8 mouse cellular contexts compared by ENCODE assay signal in genomic region chr2:131142592-131142991, GRCm38 (mm10). TPM values are rescaled to one million over a fixed set of nuclear protein-coding genes. Genes with fewer than 3 reads are reported as not detected.
A peak's percentile ranks its signal among the peaks of the same experiment; 100 is the strongest.
DNase-seq lines count a peak whose midpoint lies in the region; ATAC-seq lines count a peak whose summit lies in the region.

No protein-coding gene starts in this region.

- no peaks in the 10 kb centered on the region for H3K9me3 ChIP-seq in hindbrain, embryonic 11.5 days (ENCODE audit: control insufficient read depth, low read length)
- no peaks in the 10 kb centered on the region for H3K9me3 ChIP-seq in hindbrain, embryonic 16.5 days (ENCODE audit: control insufficient read depth, low read length)
- H3K9me3 ChIP-seq in embryonic facial prominence, embryonic 10.5 days, result no peaks in the 10 kb centered on the region
- no peaks in the 10 kb centered on the region for H3K9me3 ChIP-seq in kidney, embryonic 15.5 days (replicated peaks)
- no peaks in the 10 kb centered on the region for H3K9me3 ChIP-seq in liver, embryonic 11.5 days (ENCODE audit: control insufficient read depth, low read length)
- no peaks in the 10 kb centered on the region for H3K9me3 ChIP-seq in stomach, embryonic 16.5 days (replicated peaks; ENCODE audit: control insufficient read depth, low read length)

- H3K4me3 ChIP-seq in hindbrain, embryonic 11.5 days (ENCODE audit: low read depth, low read length), result no peak overlapping the region
- H3K4me3 ChIP-seq in hindbrain, embryonic 16.5 days (ENCODE audit: low read length), result no peak overlapping the region
- H3K4me3 ChIP-seq in embryonic facial prominence, embryonic 10.5 days, result no peak overlapping the region
- H3K4me3 ChIP-seq in kidney, embryonic 15.5 days (replicated peaks), result no peak overlapping the region
- no peak overlapping the region for H3K4me3 ChIP-seq in liver, embryonic 11.5 days (ENCODE audit: low read depth, low read length)
- no peak overlapping the region for H3K4me3 ChIP-seq in stomach, embryonic 16.5 days (replicated peaks; ENCODE audit: low read length)

- H3K4me2 ChIP-seq in hindbrain, embryonic 11.5 days (replicated peaks; ENCODE audit: low read depth, low read length), result no peak overlapping the region
- no peak overlapping the region; the same call in 1 of the 2 replicates for H3K4me2 ChIP-seq in hindbrain, embryonic 16.5 days (ENCODE audit: low read length)
- peak overlapping the region; percentile 24; the same call in 1 of the 2 replicates for H3K4me2 ChIP-seq in kidney, embryonic 15.5 days
- peak overlapping the region; percentile 46 for H3K4me2 ChIP-seq in liver, embryonic 11.5 days
- H3K4me2 ChIP-seq in stomach, embryonic 16.5 days (ENCODE audit: low read depth, low read length), result peak overlapping the region; percentile 36; the same call in 1 of the 2 replicates

- no peak overlapping the region for H3K27ac ChIP-seq in hindbrain, embryonic 11.5 days (ENCODE audit: low read depth, low read length)
- H3K27ac ChIP-seq in hindbrain, embryonic 16.5 days (ENCODE audit: low read depth, low read length), result no peak overlapping the region
- no peak overlapping the region for H3K27ac ChIP-seq in embryonic facial prominence, embryonic 10.5 days (replicated peaks)
- 0 out of 2 replicates have a peak overlapping the region, but pooled peaks have one; percentile 19 for H3K27ac ChIP-seq in kidney, embryonic 15.5 days
- H3K27ac ChIP-seq in liver, embryonic 11.5 days (ENCODE audit: low read depth, low read length), result 0 out of 2 replicates have a peak overlapping the region, but pooled peaks have one; percentile 21
- no peak overlapping the region for H3K27ac ChIP-seq in stomach, embryonic 16.5 days (ENCODE audit: low read length)

- H3K36me3 ChIP-seq in hindbrain, embryonic 11.5 days (ENCODE audit: control insufficient read depth, insufficient read depth, low read length), result peaks cover 6% of the 10 kb centered on the region
- H3K36me3 ChIP-seq in hindbrain, embryonic 16.5 days (ENCODE audit: control insufficient read depth, insufficient read depth, low read length), result peaks cover 21% of the 10 kb centered on the region
- peaks cover 98% of the 10 kb centered on the region for H3K36me3 ChIP-seq in embryonic facial prominence, embryonic 10.5 days (replicated peaks)
- H3K36me3 ChIP-seq in kidney, embryonic 15.5 days, result peaks cover 87% of the 10 kb centered on the region
- peaks cover 38% of the 10 kb centered on the region for H3K36me3 ChIP-seq in liver, embryonic 11.5 days (ENCODE audit: control insufficient read depth, insufficient read depth, low read length)
- H3K36me3 ChIP-seq in stomach, embryonic 16.5 days (ENCODE audit: control insufficient read depth, insufficient read depth, low read length), result peaks cover 15% of the 10 kb centered on the region

- WGBS in hindbrain, embryonic 11.5 days, result 29% methylated on average over 18 of the region's 18 CpGs
- WGBS in hindbrain, embryonic 16.5 days, result 27% methylated on average over 18 of the region's 18 CpGs
- WGBS in embryonic facial prominence, embryonic 10.5 days, result 35% methylated on average over 18 of the region's 18 CpGs
- 30% methylated on average over 18 of the region's 18 CpGs for WGBS in kidney, embryonic 15.5 days
- WGBS in liver, embryonic 11.5 days, result 25% methylated on average over 18 of the region's 18 CpGs
- WGBS in stomach, embryonic 16.5 days, result 26% methylated on average over 18 of the region's 18 CpGs

- ATAC-seq in hindbrain, embryonic 11.5 days (ENCODE audit: low FRiP score), result peak; percentile 45
- ATAC-seq in hindbrain, embryonic 16.5 days, result no peak
- peak; percentile 66 for ATAC-seq in kidney, embryonic 15.5 days (replicated peaks; ENCODE audit: low FRiP score)
- peak; percentile 81 for ATAC-seq in liver, embryonic 11.5 days (replicated peaks; ENCODE audit: low FRiP score)
- ATAC-seq in stomach, embryonic 16.5 days (ENCODE audit: insufficient read depth, low FRiP score), result peak; percentile 76; the same call in 1 of the 2 replicates

- H3K27me3 ChIP-seq in hindbrain, embryonic 11.5 days (ENCODE audit: control insufficient read depth, insufficient read depth, low read length), result no peaks in the 10 kb centered on the region
- no peaks in the 10 kb centered on the region for H3K27me3 ChIP-seq in hindbrain, embryonic 16.5 days (replicated peaks; ENCODE audit: control insufficient read depth, insufficient read depth, low read length)
- H3K27me3 ChIP-seq in embryonic facial prominence, embryonic 10.5 days (replicated peaks; ENCODE audit: low read depth, poor library complexity, severe bottlenecking), result no peaks in the 10 kb centered on the region
- no peaks in the 10 kb centered on the region for H3K27me3 ChIP-seq in kidney, embryonic 15.5 days
- no peaks in the 10 kb centered on the region for H3K27me3 ChIP-seq in liver, embryonic 11.5 days (replicated peaks; ENCODE audit: control insufficient read depth, insufficient read depth, low read length)
- no peaks in the 10 kb centered on the region for H3K27me3 ChIP-seq in stomach, embryonic 16.5 days (ENCODE audit: control insufficient read depth, insufficient read depth, low read length)

- no peaks in the 10 kb centered on the region; the same call in 1 of the 2 replicates for H3K4me1 ChIP-seq in hindbrain, embryonic 11.5 days (replicated peaks; ENCODE audit: control insufficient read depth, insufficient read depth, low read length)
- no peaks in the 10 kb centered on the region for H3K4me1 ChIP-seq in hindbrain, embryonic 16.5 days (ENCODE audit: control insufficient read depth, insufficient read depth, low read depth, low read length)
- H3K4me1 ChIP-seq in embryonic facial prominence, embryonic 10.5 days, result peaks cover 29% of the 10 kb centered on the region
- H3K4me1 ChIP-seq in kidney, embryonic 15.5 days, result peaks cover 35% of the 10 kb centered on the region
- H3K4me1 ChIP-seq in liver, embryonic 11.5 days (replicated peaks; ENCODE audit: control insufficient read depth, insufficient read depth, low read length), result peaks cover 24% of the 10 kb centered on the region
- H3K4me1 ChIP-seq in stomach, embryonic 16.5 days (ENCODE audit: control insufficient read depth, insufficient read depth, low read length), result peaks cover 5% of the 10 kb centered on the region; the same call in 1 of the 2 replicates

- DNase-seq in hindbrain, embryonic 11.5 days (ENCODE audit: low spot score), result peak; percentile 77
- peak; percentile 82 for DNase-seq in embryonic facial prominence, embryonic 10.5 days (ENCODE audit: low spot score)
- peak; percentile 83 for DNase-seq in heart, adult 8-10 months (ENCODE audit: low spot score)
- DNase-seq in liver, embryonic 11.5 days (ENCODE audit: low spot score), result peak; percentile 83
- peak; percentile 21 to 47 for DNase-seq in natural killer cell, adult 2 months (ENCODE audit: low spot score in 2 of 2)

- no peak overlapping the region for H3K9ac ChIP-seq in hindbrain, embryonic 11.5 days (ENCODE audit: low read depth, low read length)
- H3K9ac ChIP-seq in hindbrain, embryonic 16.5 days (ENCODE audit: low read depth, low read length), result no peak overlapping the region
- H3K9ac ChIP-seq in kidney, embryonic 15.5 days, result no peak overlapping the region
- H3K9ac ChIP-seq in liver, embryonic 11.5 days (ENCODE audit: low read depth, low read length), result no peak overlapping the region
- H3K9ac ChIP-seq in stomach, embryonic 16.5 days (ENCODE audit: low read length), result 0 out of 2 replicates have a peak overlapping the region, but pooled peaks have one; percentile 0

RNA-seq across cellular contexts. Expression of gene Gm11037, which starts 9.3 kb away (rescaled TPM):
- not detected in 2 replicates for polyA plus RNA-seq in hindbrain, embryonic 11.5 days (2014; fragmentation: Nextera tagmentation; extraction: Ambion mirVana)
- not detected in 2 replicates for polyA plus RNA-seq in hindbrain, embryonic 16.5 days (2015; fragmentation: Nextera tagmentation; extraction: Ambion mirVana)
- not detected in 2 replicates for polyA plus RNA-seq in embryonic facial prominence, embryonic 10.5 days (2016; fragmentation: Nextera tagmentation; extraction: Ambion mirVana)
- total RNA-seq in heart, adult 8-10 months (2022), result not detected
- polyA plus RNA-seq in kidney, embryonic 15.5 days (2015; fragmentation: Nextera tagmentation; extraction: Ambion mirVana), result not detected in 2 replicates
- polyA plus RNA-seq in liver, embryonic 11.5 days (2014; fragmentation: Nextera tagmentation; extraction: Ambion mirVana), result not detected in 2 replicates
- polyA plus RNA-seq in stomach, embryonic 16.5 days (2015; fragmentation: Nextera tagmentation; extraction: Ambion mirVana), result not detected in 2 replicates

RNA-seq across cellular contexts. Expression of gene Hspa12b, which starts 15.5 kb away (rescaled TPM):
- polyA plus RNA-seq in hindbrain, embryonic 11.5 days (2014; fragmentation: Nextera tagmentation; extraction: Ambion mirVana), result 4.0 and 4.6 TPM in 2 replicates
- 6.5 and 6.9 TPM in 2 replicates for polyA plus RNA-seq in hindbrain, embryonic 16.5 days (2015; fragmentation: Nextera tagmentation; extraction: Ambion mirVana)
- polyA plus RNA-seq in embryonic facial prominence, embryonic 10.5 days (2016; fragmentation: Nextera tagmentation; extraction: Ambion mirVana), result 9.7 and 14.1 TPM in 2 replicates
- total RNA-seq in heart, adult 8-10 months (2022), result 10 to 100 TPM; 21.5 to 33.7 (median 31.0) TPM
- polyA plus RNA-seq in kidney, embryonic 15.5 days (2015; fragmentation: Nextera tagmentation; extraction: Ambion mirVana), result 20.3 and 21.3 TPM in 2 replicates
- polyA plus RNA-seq in liver, embryonic 11.5 days (2014; fragmentation: Nextera tagmentation; extraction: Ambion mirVana), result 5.5 TPM in 2 replicates
- polyA plus RNA-seq in stomach, embryonic 16.5 days (2015; fragmentation: Nextera tagmentation; extraction: Ambion mirVana), result 25.0 TPM in 2 replicates

RNA-seq across cellular contexts. Expression of gene 1700037H04Rik, which starts 17.3 kb away (rescaled TPM):
- polyA plus RNA-seq in hindbrain, embryonic 11.5 days (2014; fragmentation: Nextera tagmentation; extraction: Ambion mirVana), result 122 and 123 TPM in 2 replicates
- 86.6 and 92.7 TPM in 2 replicates for polyA plus RNA-seq in hindbrain, embryonic 16.5 days (2015; fragmentation: Nextera tagmentation; extraction: Ambion mirVana)
- polyA plus RNA-seq in embryonic facial prominence, embryonic 10.5 days (2016; fragmentation: Nextera tagmentation; extraction: Ambion mirVana), result 115 and 119 TPM in 2 replicates
- 10 to 100 TPM in 3 of 4 experiments, 1 to 10 TPM in 1; 9.7 to 12.1 (median 10.5) TPM for total RNA-seq in heart, adult 8-10 months (2022)
- 82.9 and 91.1 TPM in 2 replicates for polyA plus RNA-seq in kidney, embryonic 15.5 days (2015; fragmentation: Nextera tagmentation; extraction: Ambion mirVana)
- 130 TPM in 2 replicates for polyA plus RNA-seq in liver, embryonic 11.5 days (2014; fragmentation: Nextera tagmentation; extraction: Ambion mirVana)
- 73.0 and 78.4 TPM in 2 replicates for polyA plus RNA-seq in stomach, embryonic 16.5 days (2015; fragmentation: Nextera tagmentation; extraction: Ambion mirVana)

RNA-seq across cellular contexts. Expression of gene Cenpb, which starts 37.3 kb away (rescaled TPM):
- polyA plus RNA-seq in hindbrain, embryonic 11.5 days (2014; fragmentation: Nextera tagmentation; extraction: Ambion mirVana), result 8.8 and 9.0 TPM in 2 replicates
- 11.1 and 11.3 TPM in 2 replicates for polyA plus RNA-seq in hindbrain, embryonic 16.5 days (2015; fragmentation: Nextera tagmentation; extraction: Ambion mirVana)
- polyA plus RNA-seq in embryonic facial prominence, embryonic 10.5 days (2016; fragmentation: Nextera tagmentation; extraction: Ambion mirVana), result 7.4 and 7.6 TPM in 2 replicates
- total RNA-seq in heart, adult 8-10 months (2022), result 10 to 100 TPM; 89.5 to 93.4 (median 90.3) TPM
- polyA plus RNA-seq in kidney, embryonic 15.5 days (2015; fragmentation: Nextera tagmentation; extraction: Ambion mirVana), result 10.6 and 10.8 TPM in 2 replicates
- polyA plus RNA-seq in liver, embryonic 11.5 days (2014; fragmentation: Nextera tagmentation; extraction: Ambion mirVana), result 3.8 and 4.9 TPM in 2 replicates
- 9.2 and 10.4 TPM in 2 replicates for polyA plus RNA-seq in stomach, embryonic 16.5 days (2015; fragmentation: Nextera tagmentation; extraction: Ambion mirVana)

RNA-seq across cellular contexts. Expression of gene Cdc25b, which starts 44.2 kb away (rescaled TPM):
- polyA plus RNA-seq in hindbrain, embryonic 11.5 days (2014; fragmentation: Nextera tagmentation; extraction: Ambion mirVana), result 102 and 106 TPM in 2 replicates
- 22.8 and 29.6 TPM in 2 replicates for polyA plus RNA-seq in hindbrain, embryonic 16.5 days (2015; fragmentation: Nextera tagmentation; extraction: Ambion mirVana)
- 50.0 and 52.6 TPM in 2 replicates for polyA plus RNA-seq in embryonic facial prominence, embryonic 10.5 days (2016; fragmentation: Nextera tagmentation; extraction: Ambion mirVana)
- total RNA-seq in heart, adult 8-10 months (2022), result 1 to 10 TPM; 4.3 to 4.9 (median 4.5) TPM
- 62.1 and 71.5 TPM in 2 replicates for polyA plus RNA-seq in kidney, embryonic 15.5 days (2015; fragmentation: Nextera tagmentation; extraction: Ambion mirVana)
- polyA plus RNA-seq in liver, embryonic 11.5 days (2014; fragmentation: Nextera tagmentation; extraction: Ambion mirVana), result 76.4 and 85.4 TPM in 2 replicates
- polyA plus RNA-seq in stomach, embryonic 16.5 days (2015; fragmentation: Nextera tagmentation; extraction: Ambion mirVana), result 72.3 and 72.8 TPM in 2 replicates

Comparison
In these comparisons a context has a peak if more than half of its experiments do, and no peak if none do; other contexts are left out.
1. H3K27ac ChIP-seq: peak in kidney, embryonic 15.5 days (single experiment) and liver, embryonic 11.5 days (single experiment); none in hindbrain, embryonic 11.5 days (single experiment), hindbrain, embryonic 16.5 days (single experiment), embryonic facial prominence, embryonic 10.5 days (single experiment) and stomach, embryonic 16.5 days (single experiment).
2. H3K4me2 ChIP-seq: peak in kidney, embryonic 15.5 days (single experiment), liver, embryonic 11.5 days (single experiment) and stomach, embryonic 16.5 days (single experiment); none in hindbrain, embryonic 11.5 days (single experiment) and hindbrain, embryonic 16.5 days (single experiment).
3. Peak in every context shown above with its lines, with median percentiles within 50 percentile points of each other: DNase-seq.